Mouse (Mus musculus): ENCODE results near the gene Tsen54. TPM values are rescaled to one million over a fixed set of nuclear protein-coding genes. Genes with fewer than 3 reads are reported as not detected.

Tsen54 gene
- 29.2 and 32.8 TPM in 2 replicates for polyA plus RNA-seq (2014; fragmentation: Nextera tagmentation; extraction: Ambion mirVana)

- peaks cover 5% of the 10 kb centered on the region; the same call in 1 of the 2 replicates for H3K36me3 ChIP-seq (ENCODE audit: control insufficient read depth, insufficient read depth, low read length)
- WGBS: under 1% methylated on average over 78 of the region's 84 CpGs
- H3K9ac ChIP-seq (ENCODE audit: low read length): peak within 1 kb of the TSS; percentile 77
- ATAC-seq (ENCODE audit: insufficient number of reproducible peaks, low FRiP score, low TSS enrichment, low read depth) (peak; percentile 37), DNase-seq (ENCODE audit: low spot score) (peak; percentile 90)
- H3K9me3 ChIP-seq (ENCODE audit: control insufficient read depth, low read length): no peaks in the 10 kb centered on the region
- peak within 1 kb of the TSS; percentile 92 for H3K4me2 ChIP-seq (ENCODE audit: low read depth, severe bottlenecking)
- peak within 1 kb of the TSS; percentile 61; the same call in 1 of the 2 replicates for H3K27ac ChIP-seq (replicated peaks; ENCODE audit: low read depth, low read length)
- H3K4me3 ChIP-seq (ENCODE audit: low read depth, low read length): peak within 1 kb of the TSS; percentile 96
- no peaks in the 10 kb centered on the region for H3K27me3 ChIP-seq (ENCODE audit: control insufficient read depth, insufficient read depth, low read length)
- H3K4me1 ChIP-seq (ENCODE audit: control insufficient read depth, insufficient read depth, low read length): peaks cover 18% of the 10 kb centered on the region
Measured at GRCm38 (mm10) chr11:115814605-115815450, at the start of gene Tsen54. Tsen54 (plus strand) TSS chr11:115814724.

DNA sequence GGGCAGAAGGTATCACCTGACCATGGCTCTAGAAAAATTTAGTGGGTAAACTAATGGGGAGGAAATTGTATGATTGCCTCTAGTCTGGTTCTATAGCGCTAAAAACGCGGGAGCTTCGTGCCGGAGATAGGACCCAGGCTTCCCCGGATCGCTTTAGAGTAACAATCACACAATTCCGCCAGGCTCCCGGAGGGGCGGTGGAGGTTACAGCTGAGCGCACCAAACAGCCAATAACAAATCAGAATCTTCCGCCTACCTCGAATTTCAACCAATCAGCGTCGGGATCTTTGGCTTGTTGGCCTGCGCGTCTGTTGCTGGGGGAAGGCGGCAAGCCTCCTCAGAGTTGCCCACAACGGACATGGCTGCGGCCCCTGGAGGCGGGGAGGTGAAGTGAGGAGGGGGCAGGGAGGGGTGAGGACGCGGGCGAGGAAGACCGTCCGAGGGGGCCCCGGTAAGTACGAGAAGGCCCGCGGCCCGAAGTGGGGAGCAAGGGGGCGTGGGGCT, 49.4 kb upstream of the Tsen54 start, which contains the start of gene Tmem94:
Gene Tmem94, plus strand, starts transcription at position 331 of the 504 bp plus-strand sequence.
- no peaks in the 10 kb centered on the region for H3K27me3 ChIP-seq (ENCODE audit: control insufficient read depth, insufficient read depth, low read length)
- H3K4me2 ChIP-seq (ENCODE audit: low read depth, severe bottlenecking): peak within 1 kb of the TSS; percentile 75
- H3K36me3 ChIP-seq (ENCODE audit: control insufficient read depth, insufficient read depth, low read length): no peaks in the 10 kb centered on the region
- peak; percentile 100 for DNase-seq (ENCODE audit: low spot score)
- H3K4me3 ChIP-seq (ENCODE audit: low read depth, low read length): peak within 1 kb of the TSS; percentile 84
- 0 out of 2 replicates have a peak, but pooled peaks cover 4% of the 10 kb centered on the region for H3K4me1 ChIP-seq (ENCODE audit: control insufficient read depth, insufficient read depth, low read length)
- H3K9me3 ChIP-seq (ENCODE audit: control insufficient read depth, low read length): no peaks in the 10 kb centered on the region
- peak; percentile 96 for ATAC-seq (ENCODE audit: insufficient number of reproducible peaks, low FRiP score, low TSS enrichment, low read depth)
- WGBS: 0% methylated on average over 31 of the region's 32 CpGs
- peak within 1 kb of the TSS; percentile 91 for H3K9ac ChIP-seq (ENCODE audit: low read length)
- H3K27ac ChIP-seq (replicated peaks; ENCODE audit: low read depth, low read length): peak within 1 kb of the TSS; percentile 66

DNA sequence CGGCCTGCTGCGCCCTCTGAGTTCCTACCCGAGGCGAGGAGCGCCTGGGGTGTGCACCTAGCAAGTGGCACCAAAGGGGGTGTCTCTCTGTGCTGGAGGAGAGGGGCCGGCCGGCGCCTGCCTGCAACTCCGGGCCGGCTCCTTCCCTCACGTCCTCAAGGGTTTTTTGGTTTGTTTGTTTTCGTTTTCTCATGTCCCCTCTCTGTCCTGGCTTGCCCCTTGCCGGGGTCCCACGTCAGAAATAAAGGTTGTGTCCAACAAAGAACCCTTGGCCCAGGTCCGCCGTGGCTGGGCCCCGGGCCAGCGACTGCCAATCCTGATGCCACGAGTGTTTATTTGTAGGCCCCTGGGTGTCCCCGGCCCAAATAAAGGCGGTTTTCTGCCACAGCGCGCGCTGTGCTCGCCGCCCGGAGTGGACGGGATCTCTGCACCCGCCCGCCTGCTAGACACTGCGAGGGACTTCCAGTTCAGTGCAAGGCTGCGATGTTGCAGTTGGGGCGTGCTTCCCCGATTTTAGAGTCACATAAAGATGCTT, 48.9 kb upstream of the Tsen54 start:
- ATAC-seq (ENCODE audit: insufficient number of reproducible peaks, low FRiP score, low TSS enrichment, low read depth) (peak; percentile 77), DNase-seq (ENCODE audit: low spot score) (no peak)
- Histone ChIP-seq H3K9me3 (ENCODE audit: control insufficient read depth, low read length) (no peaks in the 10 kb centered on the region), H3K9ac (ENCODE audit: low read length) (peak overlapping the region; percentile 91), H3K4me1 (ENCODE audit: control insufficient read depth, insufficient read depth, low read length) (0 out of 2 replicates have a peak, but pooled peaks cover 4% of the 10 kb centered on the region), H3K4me3 (ENCODE audit: low read depth, low read length) (peak overlapping the region; percentile 84), H3K27me3 (ENCODE audit: control insufficient read depth, insufficient read depth, low read length) (no peaks in the 10 kb centered on the region), H3K27ac (replicated peaks; ENCODE audit: low read depth, low read length) (peak overlapping the region; percentile 66), H3K4me2 (ENCODE audit: low read depth, severe bottlenecking) (peak overlapping the region; percentile 75), H3K36me3 (ENCODE audit: control insufficient read depth, insufficient read depth, low read length) (no peaks in the 10 kb centered on the region)
- WGBS: 0% methylated on average over 34 of the region's 34 CpGs

GRCm38 (mm10) chr11:115766356-115766943, 48.1 kb upstream of the Tsen54 start:
- ATAC-seq (ENCODE audit: insufficient number of reproducible peaks, low FRiP score, low TSS enrichment, low read depth) (no peak), DNase-seq (ENCODE audit: low spot score) (no peak)
- H3K4me3 ChIP-seq (ENCODE audit: low read depth, low read length): peak overlapping the region; percentile 84
- H3K4me2 ChIP-seq (ENCODE audit: low read depth, severe bottlenecking): peak overlapping the region; percentile 75
- H3K9me3 ChIP-seq (ENCODE audit: control insufficient read depth, low read length): no peaks in the 10 kb centered on the region
- H3K9ac ChIP-seq (ENCODE audit: low read length): peak overlapping the region; percentile 91
- no peaks in the 10 kb centered on the region for H3K36me3 ChIP-seq (ENCODE audit: control insufficient read depth, insufficient read depth, low read length)
- H3K27me3 ChIP-seq (ENCODE audit: control insufficient read depth, insufficient read depth, low read length): no peaks in the 10 kb centered on the region
- WGBS: 50% methylated on average over 13 of the region's 13 CpGs
- no peak overlapping the region; the same call in 1 of the 2 replicates for H3K27ac ChIP-seq (replicated peaks; ENCODE audit: low read depth, low read length)
- 0 out of 2 replicates have a peak, but pooled peaks cover 4% of the 10 kb centered on the region for H3K4me1 ChIP-seq (ENCODE audit: control insufficient read depth, insufficient read depth, low read length)

DNA sequence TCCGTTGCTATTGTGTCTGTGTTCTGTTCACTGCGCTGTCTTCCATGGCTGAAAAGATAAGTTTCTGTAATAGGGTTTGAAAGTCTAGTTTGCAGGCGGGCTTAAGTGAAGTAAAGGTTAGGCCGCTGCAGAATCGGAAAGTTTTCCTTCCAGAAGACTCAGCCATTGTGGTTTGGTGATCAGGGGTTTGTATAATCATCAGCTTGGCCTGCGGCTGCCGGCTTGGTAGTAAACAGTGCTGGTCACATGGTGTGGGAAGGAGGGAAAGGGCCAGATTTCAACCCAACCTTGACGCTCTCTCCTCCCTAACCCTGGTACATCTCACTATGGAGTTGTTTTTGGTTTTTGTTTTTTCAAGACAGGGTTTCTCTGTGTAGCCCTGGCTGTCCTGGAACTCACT, 47.5 kb upstream of the Tsen54 start:
- Histone ChIP-seq H3K36me3 (ENCODE audit: control insufficient read depth, insufficient read depth, low read length) (no peaks in the 10 kb centered on the region), H3K4me2 (ENCODE audit: low read depth, severe bottlenecking) (no peak overlapping the region), H3K4me1 (ENCODE audit: control insufficient read depth, insufficient read depth, low read length) (0 out of 2 replicates have a peak, but pooled peaks cover 4% of the 10 kb centered on the region), H3K4me3 (ENCODE audit: low read depth, low read length) (no peak overlapping the region), H3K27ac (replicated peaks; ENCODE audit: low read depth, low read length) (no peak overlapping the region), H3K9ac (ENCODE audit: low read length) (no peak overlapping the region), H3K9me3 (ENCODE audit: control insufficient read depth, low read length) (no peaks in the 10 kb centered on the region), H3K27me3 (ENCODE audit: control insufficient read depth, insufficient read depth, low read length) (no peaks in the 10 kb centered on the region)
- DNase-seq (ENCODE audit: low spot score) (no peak), ATAC-seq (ENCODE audit: insufficient number of reproducible peaks, low FRiP score, low TSS enrichment, low read depth) (no peak)
- 94% methylated on average over 8 of the region's 8 CpGs for WGBS

DNA sequence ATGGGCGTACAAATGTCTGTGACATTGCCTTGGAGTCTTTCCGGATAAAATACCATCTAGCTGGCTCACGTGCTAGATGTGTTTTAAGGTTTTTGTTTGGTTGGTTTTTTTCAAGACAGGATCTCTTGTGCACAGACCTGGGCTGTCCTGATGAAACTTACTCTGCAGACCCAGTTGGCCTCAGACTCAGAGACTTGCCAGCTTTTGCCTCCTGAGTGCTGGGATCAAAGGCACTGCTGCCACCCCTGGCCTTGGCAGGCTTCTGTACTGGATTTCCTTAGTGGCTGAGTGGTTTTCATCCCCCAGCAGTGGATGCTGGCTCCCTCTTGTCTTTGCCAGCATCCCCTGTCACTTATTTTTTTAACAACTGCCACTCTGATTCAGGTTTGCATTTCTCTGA, 45.6 kb upstream of the Tsen54 start:
- H3K27ac ChIP-seq (replicated peaks; ENCODE audit: low read depth, low read length): no peak overlapping the region
- ATAC-seq (ENCODE audit: insufficient number of reproducible peaks, low FRiP score, low TSS enrichment, low read depth): no peak
- 94% methylated on average over 3 of the region's 3 CpGs for WGBS

DNA sequence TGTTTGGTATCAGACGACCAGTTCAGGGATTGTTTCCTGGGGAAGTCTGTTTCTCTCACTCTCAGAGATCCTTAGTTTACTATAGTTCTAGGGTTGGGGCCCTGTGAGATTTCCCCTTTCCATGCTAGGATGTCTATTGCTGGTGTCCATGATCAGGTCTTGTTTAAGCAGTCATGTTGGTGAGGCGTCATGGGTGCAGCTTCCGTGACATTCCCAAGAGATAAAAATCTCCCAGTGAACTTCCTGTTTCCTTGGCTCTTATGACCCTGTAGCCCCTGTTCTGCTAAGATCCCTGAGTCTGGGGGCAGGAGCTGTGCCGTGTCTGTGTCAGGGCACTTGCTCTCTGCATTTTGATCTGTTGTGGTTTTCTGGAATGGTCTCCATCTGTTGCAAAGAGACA, 39.9 kb upstream of the Tsen54 start:
- H3K27ac ChIP-seq (replicated peaks; ENCODE audit: low read depth, low read length): no peak overlapping the region

More for the DNA sequence above, 45.6 kb upstream of the Tsen54 start:
- no peak overlapping the region for H3K4me2 ChIP-seq (ENCODE audit: low read depth, severe bottlenecking)
- no peak overlapping the region for H3K4me3 ChIP-seq (ENCODE audit: low read depth, low read length)
- no peak overlapping the region for H3K9ac ChIP-seq (ENCODE audit: low read length)
- no peaks in the 10 kb centered on the region for H3K27me3 ChIP-seq (ENCODE audit: control insufficient read depth, insufficient read depth, low read length)
- DNase-seq (ENCODE audit: low spot score): no peak
- no peaks in the 10 kb centered on the region for H3K9me3 ChIP-seq (ENCODE audit: control insufficient read depth, low read length)
- H3K4me1 ChIP-seq (ENCODE audit: control insufficient read depth, insufficient read depth, low read length): 0 out of 2 replicates have a peak, but pooled peaks cover 4% of the 10 kb centered on the region
- H3K36me3 ChIP-seq (ENCODE audit: control insufficient read depth, insufficient read depth, low read length): no peaks in the 10 kb centered on the region

More for the DNA sequence above, 39.9 kb upstream of the Tsen54 start:
- 70% methylated on average over 4 of the region's 4 CpGs for WGBS
- DNase-seq (ENCODE audit: low spot score): no peak
- Histone ChIP-seq H3K4me3 (ENCODE audit: low read depth, low read length) (no peak overlapping the region), H3K36me3 (ENCODE audit: control insufficient read depth, insufficient read depth, low read length) (peaks cover 2% of the 10 kb centered on the region; the same call in 1 of the 2 replicates), H3K27me3 (ENCODE audit: control insufficient read depth, insufficient read depth, low read length) (no peaks in the 10 kb centered on the region), H3K4me1 (ENCODE audit: control insufficient read depth, insufficient read depth, low read length) (peaks cover 18% of the 10 kb centered on the region), H3K9me3 (ENCODE audit: control insufficient read depth, low read length) (no peaks in the 10 kb centered on the region), H3K4me2 (ENCODE audit: low read depth, severe bottlenecking) (no peak overlapping the region), H3K9ac (ENCODE audit: low read length) (no peak overlapping the region)
- ATAC-seq (ENCODE audit: insufficient number of reproducible peaks, low FRiP score, low TSS enrichment, low read depth): no peak
